Mouse (Mus musculus): Measurements from ENCODE around the gene Tymp.

Gene Tymp

DNA sequence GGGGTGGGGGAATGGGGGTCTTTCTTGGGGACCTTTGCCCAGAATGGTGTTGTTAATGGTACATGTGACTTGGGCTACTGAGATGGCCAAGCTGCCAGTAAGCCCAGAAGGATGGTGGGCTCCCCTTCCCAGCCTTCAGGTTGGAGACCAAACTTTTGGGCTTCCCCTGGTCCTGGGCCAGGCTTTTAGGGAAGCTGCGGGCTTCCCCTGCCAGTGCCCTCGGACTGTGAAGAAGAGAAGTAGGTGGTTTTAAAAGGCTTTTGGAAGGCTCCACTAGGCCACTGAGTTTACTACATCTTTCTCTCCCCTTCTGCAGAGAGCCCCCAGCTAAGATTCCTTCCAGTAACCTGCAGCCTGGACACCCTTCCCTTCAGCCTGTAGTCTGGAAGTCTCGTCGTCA is 53.2 kb downstream of the Tymp start:
- DNase-seq: no peak

GRCm38 (mm10) chr15:89322670-89323522 is 53.9 kb downstream of the Tymp start, which contains the start of gene Adm2:
TSS of gene Adm2 (plus strand) at chr15:89322720.
- DNase-seq: no peak

Measured in cerebellum, adult 9-10 months (tissue).